Mouse (Mus musculus) cortical plate, adult 2 months (tissue): ENCODE results near the gene Msh3.

Experiments used
- CTCF ChIP-seq: fragments of 200-500 bp; IDR thresholded peaks from 2 replicates; pipeline ENCODE4 v1.5.1; 2011; ENCODE audit warnings: mild to moderate bottlenecking, control low read depth, low read length; ENCODE audit not compliant: insufficient read depth; ENCODE audit errors: extremely low read depth
- POLR2A ChIP-seq: fragments of 200-500 bp; IDR thresholded peaks from 2 replicates; pipeline ENCODE4 v1.6.1; 2011; ENCODE audit warnings: mild to moderate bottlenecking, low read length, control low read depth; ENCODE audit not compliant: insufficient read depth; ENCODE audit errors: extremely low read depth

GRCm38 (mm10) chr13:92330621-92331020 is 24.2 kb downstream of the Msh3 start:
- TF ChIP-seq CTCF (no peak), POLR2A (no peak)
